Mouse (Mus musculus): ENCODE data around the gene Cops4. TPM values are rescaled to one million over a fixed set of nuclear protein-coding genes. Genes with fewer than 3 reads are reported as not detected.

The Cops4 gene
- polyA plus RNA-seq (2016; fragmentation: Nextera tagmentation; extraction: Ambion mirVana) = 108 and 114 TPM in 2 replicates

DNA sequence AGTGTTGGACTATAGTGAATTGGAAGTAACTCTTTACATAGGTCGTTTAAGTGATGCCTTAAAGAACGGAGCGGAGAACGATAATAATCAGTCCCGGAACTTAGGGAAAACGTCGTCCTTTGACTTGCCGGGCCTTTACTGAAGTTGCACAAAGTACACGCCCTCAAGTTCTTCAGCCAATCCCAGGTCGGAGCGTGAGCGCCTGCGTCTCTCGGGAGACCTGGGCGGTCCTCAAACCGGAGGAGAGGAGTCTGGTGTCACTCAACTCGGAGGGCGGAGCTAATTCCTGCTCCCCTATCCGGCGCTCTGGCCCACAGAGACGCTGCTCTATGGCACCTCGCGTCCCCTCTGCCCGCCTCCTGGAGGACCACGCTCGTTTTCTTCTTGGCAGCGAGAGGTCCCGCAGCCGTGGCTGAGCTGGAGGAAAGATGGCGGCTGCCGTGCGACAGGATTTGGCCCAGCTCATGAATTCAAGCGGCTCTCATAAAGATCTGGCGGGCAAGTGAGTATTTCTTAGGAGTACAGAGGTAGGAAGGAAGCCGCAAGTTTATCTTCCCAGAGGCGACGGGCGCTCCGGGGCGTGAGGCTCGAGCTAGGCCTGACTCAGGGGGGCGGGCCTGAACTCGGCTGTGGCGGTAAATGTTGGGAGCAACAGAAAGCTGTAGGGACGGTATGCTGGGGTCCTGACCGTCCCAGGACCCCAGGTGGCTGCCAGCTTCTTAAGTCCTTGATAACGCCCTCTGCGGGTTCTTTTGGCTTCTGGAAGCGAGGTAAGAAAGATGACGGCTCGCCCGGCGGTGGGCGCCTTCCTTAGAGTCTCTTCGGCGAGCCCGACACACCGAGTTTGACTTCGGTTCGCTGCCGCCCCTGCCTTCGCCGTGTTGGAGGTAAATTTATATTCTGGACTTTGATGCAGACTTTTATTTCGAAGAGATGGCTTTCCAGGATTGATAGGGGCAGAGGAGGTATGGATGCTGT, at the start of gene Cops4:
Gene Cops4 (plus strand): TSS at position 261 of the 978 bp plus-strand sequence.
- WGBS (ENCODE audit: insufficient replicate concordance) = under 1% methylated on average over 64 of the region's 64 CpGs
- peak within 1 kb of the TSS; percentile 83 for H3K4me3 ChIP-seq
- H3K36me3 ChIP-seq = peaks cover 13% of the 10 kb centered on the region
- ATAC-seq = peak; percentile 100
- peak within 1 kb of the TSS; percentile 90 for H3K4me2 ChIP-seq
- peaks cover 24% of the 10 kb centered on the region for H3K4me1 ChIP-seq
- no peaks in the 10 kb centered on the region for H3K9me3 ChIP-seq (replicated peaks)
- peak within 1 kb of the TSS; percentile 86 for H3K9ac ChIP-seq
- H3K27ac ChIP-seq = peak within 1 kb of the TSS; percentile 72
- peaks cover 29% of the 10 kb centered on the region for H3K27me3 ChIP-seq (replicated peaks)

- Histone ChIP-seq H3K27me3 (replicated peaks) (no peaks in the 10 kb centered on the region), H3K4me1 (no peaks in the 10 kb centered on the region), H3K27ac (no peak overlapping the region), H3K4me2 (no peak overlapping the region), H3K36me3 (peaks cover 84% of the 10 kb centered on the region), H3K9me3 (replicated peaks) (no peaks in the 10 kb centered on the region), H3K4me3 (no peak overlapping the region), H3K9ac (no peak overlapping the region)
- ATAC-seq = no peak
- WGBS (ENCODE audit: insufficient replicate concordance) = 63% methylated on average over 3 of the region's 3 CpGs
Measured at GRCm38 (mm10) chr5:100476328-100476727, 41.8 kb upstream of the Cops4 start.

- Histone ChIP-seq H3K27ac (no peak overlapping the region), H3K4me3 (no peak overlapping the region), H3K9me3 (replicated peaks) (no peaks in the 10 kb centered on the region), H3K36me3 (peaks cover 82% of the 10 kb centered on the region), H3K27me3 (replicated peaks) (no peaks in the 10 kb centered on the region), H3K4me1 (no peaks in the 10 kb centered on the region), H3K9ac (no peak overlapping the region), H3K4me2 (no peak overlapping the region)
- WGBS (ENCODE audit: insufficient replicate concordance) = 64% methylated on average over 9 of the region's 9 CpGs
- ATAC-seq = no peak
Measured at GRCm38 (mm10) chr5:100477604-100478003, 40.5 kb upstream of the Cops4 start.

GRCm38 (mm10) chr5:100483569-100483968, 34.5 kb upstream of the Cops4 start:
- Histone ChIP-seq H3K36me3 (peaks cover 56% of the 10 kb centered on the region), H3K9ac (no peak overlapping the region), H3K27ac (no peak overlapping the region), H3K4me2 (no peak overlapping the region), H3K4me3 (no peak overlapping the region), H3K27me3 (replicated peaks) (no peaks in the 10 kb centered on the region), H3K9me3 (replicated peaks) (no peaks in the 10 kb centered on the region), H3K4me1 (no peaks in the 10 kb centered on the region)
- no peak for ATAC-seq

DNA sequence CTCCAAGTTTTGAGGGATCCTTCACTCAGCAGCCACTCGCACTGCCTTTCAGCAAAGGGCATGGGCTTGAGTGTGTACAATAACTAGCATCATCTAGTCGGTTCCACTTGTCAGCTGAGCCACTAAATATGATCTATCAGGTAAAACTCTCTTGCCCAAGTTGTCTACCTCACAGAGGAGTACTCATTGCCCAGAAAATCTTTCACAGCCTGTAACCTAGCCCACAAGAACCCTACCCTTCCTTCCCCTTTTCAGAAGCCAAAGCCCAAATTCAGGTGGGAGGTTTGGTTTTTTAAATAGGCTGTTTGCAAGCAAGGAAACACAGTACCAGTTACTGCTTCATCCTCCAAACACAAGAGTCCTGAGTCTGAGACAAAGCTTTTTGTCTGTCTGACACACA, 31.0 kb upstream of the Cops4 start:
- no peak overlapping the region for H3K27ac ChIP-seq
- no peaks in the 10 kb centered on the region for H3K9me3 ChIP-seq (replicated peaks)
- no peak overlapping the region for H3K4me2 ChIP-seq
- no peak overlapping the region for H3K9ac ChIP-seq
- peaks cover 29% of the 10 kb centered on the region for H3K36me3 ChIP-seq
- H3K27me3 ChIP-seq (replicated peaks) = no peaks in the 10 kb centered on the region
- no peak for ATAC-seq
- H3K4me1 ChIP-seq = peaks cover 22% of the 10 kb centered on the region
- no peak overlapping the region for H3K4me3 ChIP-seq
- 74% methylated on average over 2 of the region's 2 CpGs for WGBS (ENCODE audit: insufficient replicate concordance)

- Histone ChIP-seq H3K4me3 (no peak overlapping the region), H3K9me3 (replicated peaks) (no peaks in the 10 kb centered on the region), H3K4me1 (peaks cover 22% of the 10 kb centered on the region), H3K27me3 (replicated peaks) (no peaks in the 10 kb centered on the region), H3K9ac (no peak overlapping the region), H3K27ac (no peak overlapping the region), H3K4me2 (no peak overlapping the region), H3K36me3 (peaks cover 28% of the 10 kb centered on the region)
- no peak for ATAC-seq
- 87% methylated on average over 3 of the region's 3 CpGs for WGBS (ENCODE audit: insufficient replicate concordance)
Measured at GRCm38 (mm10) chr5:100488231-100488630, 29.9 kb upstream of the Cops4 start.

DNA sequence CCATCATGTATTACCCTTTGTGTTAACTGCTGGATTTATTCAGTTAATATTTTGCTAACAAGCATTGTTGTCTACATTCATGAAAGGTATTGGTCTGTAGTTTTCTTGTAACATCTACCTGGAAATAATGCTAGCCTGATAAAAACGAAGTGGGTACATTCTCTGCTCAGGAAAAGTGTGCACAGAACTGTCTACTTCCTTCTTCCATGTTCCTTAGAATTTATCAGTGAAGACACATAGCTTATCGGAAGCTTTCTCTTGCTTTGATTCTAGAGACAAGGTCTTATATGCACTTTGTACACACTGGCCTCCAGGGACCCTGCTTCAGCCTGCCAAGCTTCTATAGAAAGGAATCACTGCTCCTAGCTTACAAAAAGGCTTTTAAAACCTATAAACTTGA, 28.8 kb upstream of the Cops4 start:
- Histone ChIP-seq H3K4me3 (no peak overlapping the region), H3K9me3 (replicated peaks) (no peaks in the 10 kb centered on the region), H3K27ac (no peak overlapping the region), H3K9ac (no peak overlapping the region), H3K4me1 (peaks cover 24% of the 10 kb centered on the region), H3K4me2 (no peak overlapping the region), H3K27me3 (replicated peaks) (no peaks in the 10 kb centered on the region), H3K36me3 (peaks cover 19% of the 10 kb centered on the region)
- 35% methylated on average over 2 of the region's 2 CpGs for WGBS (ENCODE audit: insufficient replicate concordance)
- ATAC-seq = no peak

DNA sequence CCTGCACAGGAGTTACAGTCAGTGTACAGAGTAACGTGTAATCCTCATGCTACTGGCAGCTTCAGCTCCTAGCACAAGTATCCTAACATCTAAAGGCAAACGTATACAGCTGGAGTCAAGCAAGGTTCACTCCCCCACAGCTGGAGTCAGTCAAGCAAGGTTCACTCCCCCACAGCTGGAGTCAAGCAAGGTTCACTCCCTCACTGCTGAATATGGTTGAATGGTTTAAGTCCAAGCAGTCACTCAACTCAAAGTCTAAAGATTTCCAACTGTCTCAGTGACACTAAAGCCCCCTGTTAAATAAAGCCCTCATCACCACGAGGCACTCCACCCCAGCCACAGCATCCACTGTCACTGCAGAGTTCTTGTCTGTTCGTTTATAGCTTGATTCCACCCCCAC, 26.4 kb upstream of the Cops4 start:
- Histone ChIP-seq H3K4me3 (no peak overlapping the region), H3K9ac (no peak overlapping the region), H3K9me3 (replicated peaks) (no peaks in the 10 kb centered on the region), H3K27me3 (replicated peaks) (no peaks in the 10 kb centered on the region), H3K36me3 (peaks cover 7% of the 10 kb centered on the region; the same call in 1 of the 2 replicates), H3K27ac (no peak overlapping the region), H3K4me1 (peaks cover 44% of the 10 kb centered on the region), H3K4me2 (no peak overlapping the region)
- WGBS (ENCODE audit: insufficient replicate concordance) = 63% methylated on average over 4 of the region's 4 CpGs
- ATAC-seq = no peak

- peak overlapping the region; percentile 86 for H3K4me2 ChIP-seq
- no peaks in the 10 kb centered on the region for H3K27me3 ChIP-seq (replicated peaks)
- peaks cover 58% of the 10 kb centered on the region for H3K4me1 ChIP-seq
- H3K9ac ChIP-seq = peak overlapping the region; percentile 92
- no peaks in the 10 kb centered on the region for H3K9me3 ChIP-seq (replicated peaks)
- H3K36me3 ChIP-seq = no peaks in the 10 kb centered on the region
- peak overlapping the region; percentile 98 for H3K27ac ChIP-seq
- WGBS (ENCODE audit: insufficient replicate concordance) = under 1% methylated on average over 45 of the region's 46 CpGs
- H3K4me3 ChIP-seq = peak overlapping the region; percentile 86
- peak; percentile 85 for ATAC-seq
Measured at GRCm38 (mm10) chr5:100498436-100499180, 19.5 kb upstream of the Cops4 start.

GRCm38 (mm10) chr5:100499243-100499642, 18.9 kb upstream of the Cops4 start:
- no peak for ATAC-seq
- H3K27me3 ChIP-seq (replicated peaks) = no peaks in the 10 kb centered on the region
- no peaks in the 10 kb centered on the region for H3K9me3 ChIP-seq (replicated peaks)
- 5% methylated on average over 2 of the region's 2 CpGs for WGBS (ENCODE audit: insufficient replicate concordance)
- peak overlapping the region; percentile 92 for H3K9ac ChIP-seq
- H3K4me2 ChIP-seq = peak overlapping the region; percentile 86
- peaks cover 58% of the 10 kb centered on the region for H3K4me1 ChIP-seq
- H3K27ac ChIP-seq = peak overlapping the region; percentile 98
- no peaks in the 10 kb centered on the region for H3K36me3 ChIP-seq
- peak overlapping the region; percentile 86 for H3K4me3 ChIP-seq

DNA sequence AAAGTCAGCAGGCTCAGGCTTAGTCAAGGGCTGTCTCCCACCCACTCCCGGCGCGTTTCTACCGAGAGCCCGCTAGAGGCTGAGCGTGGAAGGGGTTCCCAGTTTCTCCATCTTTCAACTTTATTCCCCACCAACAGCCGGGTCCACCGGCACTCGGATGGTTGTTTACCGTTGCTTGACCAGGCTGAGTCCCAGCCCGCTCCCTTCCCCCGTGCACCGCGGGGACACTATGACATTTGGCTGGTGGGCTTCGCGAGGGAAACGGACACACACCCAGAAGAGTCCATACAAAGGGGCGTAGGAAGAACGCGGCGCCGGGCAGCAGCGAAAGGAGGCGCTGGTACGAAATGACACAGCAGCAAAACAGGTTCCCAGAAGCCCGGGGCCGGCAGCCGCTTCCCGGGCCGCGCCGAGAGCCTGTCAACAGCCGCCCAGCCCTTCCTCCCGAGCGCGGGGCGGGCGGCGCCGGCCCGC, 18.2 kb upstream of the Cops4 start:
- Histone ChIP-seq H3K9me3 (replicated peaks) (no peaks in the 10 kb centered on the region), H3K4me2 (peak overlapping the region; percentile 86), H3K4me1 (peaks cover 51% of the 10 kb centered on the region), H3K9ac (peak overlapping the region; percentile 92), H3K27me3 (replicated peaks) (no peaks in the 10 kb centered on the region), H3K4me3 (peak overlapping the region; percentile 86), H3K36me3 (no peaks in the 10 kb centered on the region), H3K27ac (peak overlapping the region; percentile 98)
- ATAC-seq = peak; percentile 35
- 0% methylated on average over 34 of the region's 41 CpGs for WGBS (ENCODE audit: insufficient replicate concordance)

DNA sequence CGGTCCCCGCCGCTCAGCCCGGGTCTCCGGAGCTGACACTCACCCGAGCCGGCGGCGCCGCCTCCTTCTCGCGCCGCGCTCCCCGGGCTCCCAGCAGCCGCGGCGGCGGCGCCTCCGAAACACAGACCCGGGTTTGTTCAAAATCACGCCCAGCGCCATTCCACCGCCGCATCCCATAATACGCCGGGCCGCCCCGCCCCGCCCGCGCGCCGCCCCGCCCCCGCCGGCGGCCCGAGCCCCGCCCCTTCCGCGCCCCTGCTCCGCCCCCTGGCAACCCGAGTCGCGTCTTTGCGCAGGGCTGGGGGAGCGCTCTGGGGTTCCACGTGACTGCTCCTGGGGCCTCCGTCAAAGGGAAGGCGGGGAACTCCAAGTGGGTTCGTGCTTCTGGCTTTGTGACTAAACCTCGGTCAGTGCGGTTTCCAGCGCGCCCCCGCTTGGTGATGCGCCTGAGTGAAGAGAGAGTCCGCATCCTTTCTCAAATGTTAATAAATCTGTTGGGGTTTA, 17.6 kb upstream of the Cops4 start, which contains the start of gene Lin54:
Gene Lin54 (minus strand): TSS at position 182 of the 504 bp plus-strand sequence.
- H3K36me3 ChIP-seq = no peaks in the 10 kb centered on the region
- H3K4me3 ChIP-seq = peak within 1 kb of the TSS; percentile 86
- no peaks in the 10 kb centered on the region for H3K27me3 ChIP-seq (replicated peaks)
- WGBS (ENCODE audit: insufficient replicate concordance) = under 1% methylated on average over 54 of the region's 60 CpGs
- H3K27ac ChIP-seq = peak within 1 kb of the TSS; percentile 98
- ATAC-seq = peak; percentile 82
- peak within 1 kb of the TSS; percentile 92 for H3K9ac ChIP-seq
- H3K9me3 ChIP-seq (replicated peaks) = no peaks in the 10 kb centered on the region
- H3K4me1 ChIP-seq = peaks cover 45% of the 10 kb centered on the region
- H3K4me2 ChIP-seq = peak within 1 kb of the TSS; percentile 86

Measured in liver, embryonic 12.5 days (tissue).